Mouse (Mus musculus) CD4-positive naive resting alpha-beta T cell, adult 57 days (primary cell): ENCODE measurements around the gene Pgd. TPM values are rescaled to one million over a fixed set of nuclear protein-coding genes. Genes with fewer than 3 reads are reported as not detected.

ENCODE experiments used
- total RNA-seq: library from RNA; stranded (reverse); gene quantifications from one replicate; pipeline ENCODE4 v1.2.4, GENCODE M21; 2023

Gene Pgd
- total RNA-seq: 48.3 TPM

GRCm38 (mm10) chr4:149166215-149166946 is at the start of gene Pgd:
Gene Pgd (minus strand): TSS chr4:149166771.

GRCm38 (mm10) chr4:149136982-149137770 is 29.4 kb downstream of the Pgd start, which contains the start of gene Cenps:
Gene Cenps (minus strand): TSS chr4:149137629.

GRCm38 (mm10) chr4:149126663-149127062 is 39.9 kb downstream of the Pgd start, which contains the start of gene Cort:
Gene Cort (minus strand): TSS chr4:149126763.

GRCm38 (mm10) chr4:149103875-149104561 is 62.6 kb downstream of the Pgd start, which contains the start of gene Dffa:
Gene Dffa (plus strand): TSS chr4:149104146.

Other genes starting within 250 kb of the Pgd start
- 35.1 TPM for gene Pex14, start 66.9 kb downstream of the Pgd start, total RNA-seq
- gene Dffa, start 62.6 kb downstream of the Pgd start, total RNA-seq: 23.0 TPM
- 1.6 TPM for gene Cort, start 40.0 kb downstream of the Pgd start, total RNA-seq
- 9.7 TPM for gene Cenps, start 29.1 kb downstream of the Pgd start, total RNA-seq
- 73.0 TPM for gene Kif1b, start 140.9 kb upstream of the Pgd start, total RNA-seq